Mouse (Mus musculus) brain, embryonic 14.5 days (tissue): ENCODE data around the gene Serpinb6a.

Experiments
- CTCF ChIP-seq: fragments of 200-500 bp; IDR thresholded peaks from 2 replicates; pipeline ENCODE4 v1.5.1; 2012; ENCODE audit warnings: inconsistent platforms, mild to moderate bottlenecking, moderate library complexity, borderline replicate concordance; ENCODE audit not compliant: insufficient read depth, insufficient read length; ENCODE audit errors: extremely low read depth
- POLR2A ChIP-seq: fragments of 200-500 bp; IDR thresholded peaks from 2 replicates; pipeline ENCODE4 v1.6.1; 2012; ENCODE audit warnings: mild to moderate bottlenecking, inconsistent platforms, borderline replicate concordance; ENCODE audit not compliant: poor library complexity, insufficient read depth, insufficient read length, severe bottlenecking; ENCODE audit errors: extremely low read depth

- TF ChIP-seq CTCF (no peak), POLR2A (no peak)
Observed at GRCm38 (mm10) chr13:34051692-34052091, 49.1 kb upstream of the Serpinb6a start.
